Mouse (Mus musculus): Measurements from ENCODE around the gene Gng12. TPM values are rescaled to one million over a fixed set of nuclear protein-coding genes. Genes with fewer than 3 reads are reported as not detected.
A peak's percentile ranks its signal among the peaks of the same experiment; 100 is the strongest.

The Gng12 gene
- polyA plus RNA-seq, 1 experiment from 2014 or later = 50.3 TPM

- Histone ChIP-seq H3K27me3 (ENCODE audit: low read depth, poor library complexity, severe bottlenecking) (no peaks in the 10 kb centered on the region), H3K36me3 (no peaks in the 10 kb centered on the region), H3K4me1 (peaks cover 1% of the 10 kb centered on the region; the same call in 1 of the 2 replicates), H3K4me3 (no peak overlapping the region), H3K9me3 (replicated peaks) (no peaks in the 10 kb centered on the region), H3K27ac (replicated peaks) (no peak overlapping the region)
- 89% methylated on average over 4 of the region's 4 CpGs for WGBS
- no peak for DNase-seq (ENCODE audit: low spot score)
Measured at GRCm38 (mm10) chr6:66923851-66924250, 27.7 kb downstream of the Gng12 start.

- 89% methylated on average over 7 of the region's 7 CpGs for WGBS
- no peaks in the 10 kb centered on the region for H3K27me3 ChIP-seq (ENCODE audit: low read depth, poor library complexity, severe bottlenecking)
- no peak for DNase-seq (ENCODE audit: low spot score)
Measured at GRCm38 (mm10) chr6:66924315-66924965, 28.2 kb downstream of the Gng12 start.

GRCm38 (mm10) chr6:66926269-66926668 lies 30.1 kb downstream of the Gng12 start:
- Histone ChIP-seq H3K4me1 (peaks cover 3% of the 10 kb centered on the region; the same call in 1 of the 2 replicates), H3K27me3 (ENCODE audit: low read depth, poor library complexity, severe bottlenecking) (no peaks in the 10 kb centered on the region), H3K4me3 (no peak overlapping the region), H3K9me3 (replicated peaks) (no peaks in the 10 kb centered on the region), H3K27ac (replicated peaks) (no peak overlapping the region), H3K36me3 (no peaks in the 10 kb centered on the region)
- peak; percentile 22 for DNase-seq (ENCODE audit: low spot score)
- WGBS = 36% methylated on average over 4 of the region's 4 CpGs

More at GRCm38 (mm10) chr6:66924315-66924965, 28.2 kb downstream of the Gng12 start:
- peaks cover 3% of the 10 kb centered on the region; the same call in 1 of the 2 replicates for H3K4me1 ChIP-seq
- H3K4me3 ChIP-seq = no peak overlapping the region
- H3K36me3 ChIP-seq = no peaks in the 10 kb centered on the region
- H3K27ac ChIP-seq (replicated peaks) = no peak overlapping the region
- no peaks in the 10 kb centered on the region for H3K9me3 ChIP-seq (replicated peaks)

GRCm38 (mm10) chr6:66928972-66929645 lies 32.9 kb downstream of the Gng12 start:
- Histone ChIP-seq H3K27me3 (ENCODE audit: low read depth, poor library complexity, severe bottlenecking) (no peaks in the 10 kb centered on the region), H3K4me3 (no peak overlapping the region), H3K9me3 (replicated peaks) (no peaks in the 10 kb centered on the region), H3K27ac (replicated peaks) (no peak overlapping the region), H3K36me3 (no peaks in the 10 kb centered on the region), H3K4me1 (peaks cover 3% of the 10 kb centered on the region; the same call in 1 of the 2 replicates)
- WGBS = 66% methylated on average over 2 of the region's 2 CpGs
- no peak for DNase-seq (ENCODE audit: low spot score)

- WGBS = 81% methylated on average over 7 of the region's 7 CpGs
- H3K9me3 ChIP-seq (replicated peaks) = no peaks in the 10 kb centered on the region
- DNase-seq (ENCODE audit: low spot score) = no peak
- H3K36me3 ChIP-seq = no peaks in the 10 kb centered on the region
- no peak overlapping the region for H3K27ac ChIP-seq (replicated peaks)
- H3K4me1 ChIP-seq = peaks cover 3% of the 10 kb centered on the region; the same call in 1 of the 2 replicates
- no peaks in the 10 kb centered on the region for H3K27me3 ChIP-seq (ENCODE audit: low read depth, poor library complexity, severe bottlenecking)
- H3K4me3 ChIP-seq = no peak overlapping the region
Measured at GRCm38 (mm10) chr6:66929694-66930093, 33.5 kb downstream of the Gng12 start.

- WGBS = 76% methylated on average over 4 of the region's 4 CpGs
- H3K36me3 ChIP-seq = no peaks in the 10 kb centered on the region
- no peak overlapping the region for H3K27ac ChIP-seq (replicated peaks)
- DNase-seq (ENCODE audit: low spot score) = no peak
- H3K4me3 ChIP-seq = no peak overlapping the region
- H3K4me1 ChIP-seq = peaks cover 3% of the 10 kb centered on the region; the same call in 1 of the 2 replicates
- H3K9me3 ChIP-seq (replicated peaks) = no peaks in the 10 kb centered on the region
- H3K27me3 ChIP-seq (ENCODE audit: low read depth, poor library complexity, severe bottlenecking) = no peaks in the 10 kb centered on the region
Measured at GRCm38 (mm10) chr6:66932206-66932819, 36.1 kb downstream of the Gng12 start.

- peaks cover 28% of the 10 kb centered on the region for H3K4me1 ChIP-seq
- H3K9me3 ChIP-seq (replicated peaks) = no peaks in the 10 kb centered on the region
- no peaks in the 10 kb centered on the region for H3K27me3 ChIP-seq (ENCODE audit: low read depth, poor library complexity, severe bottlenecking)
- no peak overlapping the region for H3K27ac ChIP-seq (replicated peaks)
- no peak for DNase-seq (ENCODE audit: low spot score)
- WGBS = 85% methylated on average over 7 of the region's 7 CpGs
- no peak overlapping the region for H3K4me3 ChIP-seq
- H3K36me3 ChIP-seq = no peaks in the 10 kb centered on the region
Measured at GRCm38 (mm10) chr6:66940656-66941235, 44.5 kb downstream of the Gng12 start.

GRCm38 (mm10) chr6:66941792-66942191 lies 45.6 kb downstream of the Gng12 start:
- H3K27ac ChIP-seq (replicated peaks) = no peak overlapping the region
- 67% methylated on average over 6 of the region's 6 CpGs for WGBS

GRCm38 (mm10) chr6:66942826-66943225 lies 46.6 kb downstream of the Gng12 start:
- no peak overlapping the region for H3K4me3 ChIP-seq
- 78% methylated on average over 4 of the region's 4 CpGs for WGBS
- H3K36me3 ChIP-seq = no peaks in the 10 kb centered on the region
- no peak overlapping the region for H3K27ac ChIP-seq (replicated peaks)
- peaks cover 28% of the 10 kb centered on the region for H3K4me1 ChIP-seq
- no peaks in the 10 kb centered on the region for H3K27me3 ChIP-seq (ENCODE audit: low read depth, poor library complexity, severe bottlenecking)
- H3K9me3 ChIP-seq (replicated peaks) = no peaks in the 10 kb centered on the region
- no peak for DNase-seq (ENCODE audit: low spot score)

More at GRCm38 (mm10) chr6:66941792-66942191, 45.6 kb downstream of the Gng12 start:
- no peaks in the 10 kb centered on the region for H3K9me3 ChIP-seq (replicated peaks)
- H3K27me3 ChIP-seq (ENCODE audit: low read depth, poor library complexity, severe bottlenecking) = no peaks in the 10 kb centered on the region
- DNase-seq (ENCODE audit: low spot score) = no peak
- no peaks in the 10 kb centered on the region for H3K36me3 ChIP-seq
- H3K4me1 ChIP-seq = peaks cover 28% of the 10 kb centered on the region
- no peak overlapping the region for H3K4me3 ChIP-seq

GRCm38 (mm10) chr6:66943367-66944189 lies 47.4 kb downstream of the Gng12 start:
- peaks cover 28% of the 10 kb centered on the region for H3K4me1 ChIP-seq
- DNase-seq (ENCODE audit: low spot score) = no peak
- peak overlapping the region; percentile 59 for H3K27ac ChIP-seq (replicated peaks)
- no peak overlapping the region for H3K4me3 ChIP-seq
- no peaks in the 10 kb centered on the region for H3K9me3 ChIP-seq (replicated peaks)
- 41% methylated on average over 6 of the region's 6 CpGs for WGBS
- no peaks in the 10 kb centered on the region for H3K36me3 ChIP-seq
- H3K27me3 ChIP-seq (ENCODE audit: low read depth, poor library complexity, severe bottlenecking) = no peaks in the 10 kb centered on the region

- no peak overlapping the region for H3K4me3 ChIP-seq
- H3K9me3 ChIP-seq (replicated peaks) = no peaks in the 10 kb centered on the region
- no peak for DNase-seq (ENCODE audit: low spot score)
- WGBS = 88% methylated on average over 12 of the region's 12 CpGs
- H3K27me3 ChIP-seq (ENCODE audit: low read depth, poor library complexity, severe bottlenecking) = no peaks in the 10 kb centered on the region
- H3K36me3 ChIP-seq = no peaks in the 10 kb centered on the region
- H3K27ac ChIP-seq (replicated peaks) = no peak overlapping the region; the same call in 1 of the 2 replicates
- peaks cover 28% of the 10 kb centered on the region for H3K4me1 ChIP-seq
Measured at GRCm38 (mm10) chr6:66944190-66945003, 48.2 kb downstream of the Gng12 start.

All from midbrain, embryonic 10.5 days (tissue).